Mouse (Mus musculus): Measurements from ENCODE around the gene Afmid.

Gene Afmid

GRCm38 (mm10) chr11:117848271-117848984 lies 22.7 kb downstream of the Afmid start:
- in situ Hi-C loops (cut with MboI), result no loop called here

- in situ Hi-C loops (cut with MboI), result no loop called here
These were observed 23.4 kb downstream of the Afmid start, which contains the start of gene Birc5 for GRCm38 (mm10) chr11:117848985-117849671. TSS of gene Birc5 (plus strand) at chr11:117849251.

- in situ Hi-C loops (cut with MboI), result no loop called here
These were observed 27.2 kb downstream of the Afmid start for GRCm38 (mm10) chr11:117852875-117853274.

GRCm38 (mm10) chr11:117854241-117854640 lies 28.5 kb downstream of the Afmid start:
- in situ Hi-C loops (cut with MboI), result no loop called here

GRCm38 (mm10) chr11:117855360-117855759 lies 29.6 kb downstream of the Afmid start:
- in situ Hi-C loops (cut with MboI), result no loop called here

GRCm38 (mm10) chr11:117855975-117856374 lies 30.3 kb downstream of the Afmid start:
- in situ Hi-C loops (cut with MboI), result no loop called here

- in situ Hi-C loops (cut with MboI), result no loop called here
These were observed 31.7 kb downstream of the Afmid start for GRCm38 (mm10) chr11:117857462-117857861.

- in situ Hi-C loops (cut with MboI), result no loop called here
These were observed 32.7 kb downstream of the Afmid start for GRCm38 (mm10) chr11:117858392-117858791.

GRCm38 (mm10) chr11:117860601-117861000 lies 34.9 kb downstream of the Afmid start, which contains the start of gene Tmem235:
TSS of gene Tmem235 (plus strand) at chr11:117860752.
- in situ Hi-C loops (cut with MboI), result no loop called here

- in situ Hi-C loops (cut with MboI), result no loop called here
These were observed 37.6 kb downstream of the Afmid start for GRCm38 (mm10) chr11:117863174-117863856.

- in situ Hi-C loops (cut with MboI), result no loop called here
These were observed 39.1 kb downstream of the Afmid start for GRCm38 (mm10) chr11:117864805-117865204.

- in situ Hi-C loops (cut with MboI), result no loop called here
These were observed 40.3 kb downstream of the Afmid start for GRCm38 (mm10) chr11:117865988-117866387.

GRCm38 (mm10) chr11:117870688-117871365 lies 45.1 kb downstream of the Afmid start:
- in situ Hi-C loops (cut with MboI), result no loop called here

- in situ Hi-C loops (cut with MboI), result no loop called here
These were observed 45.7 kb downstream of the Afmid start for GRCm38 (mm10) chr11:117871376-117871775.

GRCm38 (mm10) chr11:117871911-117872584 lies 46.3 kb downstream of the Afmid start:
- in situ Hi-C loops (cut with MboI), result no loop called here

- in situ Hi-C loops (cut with MboI), result no loop called here
These were observed 47.3 kb downstream of the Afmid start, which contains the start of gene Tha1 for GRCm38 (mm10) chr11:117872861-117873608. TSS of gene Tha1 (minus strand) at chr11:117873481.

- in situ Hi-C loops (cut with MboI), result no loop called here
These were observed 48.7 kb downstream of the Afmid start for GRCm38 (mm10) chr11:117874419-117874818.

GRCm38 (mm10) chr11:117875681-117876080 lies 50.0 kb downstream of the Afmid start:
- in situ Hi-C loops (cut with MboI), result no loop called here

- in situ Hi-C loops (cut with MboI), result no loop called here
These were observed 52.4 kb downstream of the Afmid start for GRCm38 (mm10) chr11:117877917-117878745.

- in situ Hi-C loops (cut with MboI), result no loop called here
These were observed 53.2 kb downstream of the Afmid start for GRCm38 (mm10) chr11:117878892-117879291.

Measured in mature B cell (primary cell).